Mouse (Mus musculus): ENCODE measurements at regions not wholly inside any gene's neighbourhood (a gene's known extent, or its start where the extent isn't known, plus 50 kb on each side); places are given as distances from the start of the nearest gene placed in this dataset.

DNA sequence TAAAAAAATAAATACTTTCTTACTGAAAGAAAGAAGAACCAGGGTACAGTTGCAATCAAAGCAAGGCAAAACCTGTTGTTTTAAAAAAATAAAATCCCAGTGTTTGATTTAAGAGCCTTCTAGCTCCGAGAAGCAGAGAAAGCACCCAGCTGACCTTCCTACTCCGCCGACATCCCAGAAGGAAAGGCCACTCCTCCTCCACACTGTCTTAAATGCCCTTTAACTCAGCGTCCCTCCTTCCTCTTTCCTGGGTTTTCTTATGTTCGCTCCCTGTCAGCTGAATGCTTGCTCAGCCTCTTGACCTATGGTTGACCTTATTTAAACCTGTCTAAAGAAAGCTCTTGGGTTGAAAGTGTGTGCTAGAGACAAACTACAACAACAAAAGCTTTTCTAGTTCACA, 79.1 kb downstream of the Sptssa start:
- in situ Hi-C loops (cut with MboI, MseI), result no loop called here

DNA sequence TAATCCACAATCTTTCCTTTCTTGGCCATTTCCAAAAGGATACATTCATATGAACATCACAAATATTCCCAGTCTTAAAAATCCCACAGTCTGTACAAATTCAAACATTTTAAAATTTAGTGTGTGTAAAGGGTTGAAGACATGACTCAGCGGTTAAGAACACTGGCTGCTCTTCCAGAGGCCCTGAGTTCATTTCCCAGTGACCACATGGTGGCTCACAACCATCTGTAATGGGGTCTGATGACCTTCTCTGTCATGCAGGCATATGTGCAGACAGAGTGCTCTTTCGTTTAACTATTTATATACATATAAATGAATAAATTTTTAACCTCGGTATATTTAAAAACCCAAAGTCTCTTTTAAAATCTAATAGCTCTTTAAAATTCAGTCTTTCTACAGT, 79.6 kb downstream of the Sptssa start:
- in situ Hi-C loops (cut with MboI, MseI), result no loop called here

DNA sequence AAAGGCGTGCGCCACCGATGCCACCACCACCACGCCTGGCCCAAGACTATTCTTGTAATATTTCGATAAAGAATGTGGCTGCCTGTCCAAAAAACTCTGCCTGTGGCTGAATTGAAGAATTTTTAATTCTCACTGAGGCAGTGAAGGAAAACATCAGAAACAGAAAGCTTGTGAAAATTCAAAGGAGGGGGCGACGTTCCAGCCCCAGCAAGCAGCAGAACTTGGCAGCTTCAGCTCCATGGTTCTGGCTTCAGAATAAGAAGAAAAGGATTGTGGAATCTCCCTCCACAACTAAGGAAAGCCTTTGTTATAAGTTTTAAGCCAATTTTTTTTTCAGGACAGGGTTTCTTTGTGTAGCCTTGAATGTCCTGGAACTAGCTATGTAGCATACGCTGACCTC, 83.5 kb downstream of the Sptssa start:
- in situ Hi-C loops (cut with MboI, MseI), result no loop called here

DNA sequence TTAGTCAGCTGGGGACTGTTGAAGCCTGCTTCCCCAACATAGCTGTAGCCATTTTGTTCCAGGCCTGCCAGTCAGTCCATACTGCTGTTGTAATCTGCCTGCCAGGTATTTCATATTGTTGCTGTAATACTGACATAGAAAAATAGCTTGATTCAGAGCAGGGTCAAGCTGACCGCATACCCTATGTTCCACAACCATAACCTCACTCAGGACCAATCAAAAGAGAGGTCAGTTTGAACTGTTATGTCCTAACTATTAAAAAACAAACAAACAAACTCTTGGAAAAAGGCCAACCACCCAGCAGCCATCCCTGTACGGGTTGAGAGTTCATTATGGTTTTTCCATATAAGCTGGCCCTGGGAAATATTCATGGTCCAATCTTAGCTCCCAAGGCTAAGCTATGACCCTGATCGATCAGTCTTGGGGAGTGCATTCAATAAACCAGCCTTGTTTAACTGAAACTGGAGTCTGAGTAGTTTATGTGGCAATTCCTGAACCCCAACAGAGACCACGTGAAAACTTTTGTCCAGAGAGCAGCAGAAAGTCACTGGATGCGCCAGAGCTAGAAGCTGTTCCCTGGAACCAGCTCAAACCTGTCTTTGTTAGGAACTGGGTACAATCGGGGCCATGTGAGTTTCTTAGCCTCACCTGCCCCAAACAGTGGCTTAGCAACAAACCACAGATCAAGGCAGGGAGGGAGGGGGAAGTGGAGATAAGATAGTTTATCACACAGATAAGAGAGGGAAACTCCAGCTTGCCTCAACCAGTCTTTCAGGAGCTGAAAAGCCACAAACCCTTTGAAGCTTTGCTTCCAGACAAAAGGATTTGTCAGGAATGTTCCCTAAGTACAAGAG, 88.1 kb downstream of the Sptssa start:
- in situ Hi-C loops (cut with MboI, MseI), result no loop called here

DNA sequence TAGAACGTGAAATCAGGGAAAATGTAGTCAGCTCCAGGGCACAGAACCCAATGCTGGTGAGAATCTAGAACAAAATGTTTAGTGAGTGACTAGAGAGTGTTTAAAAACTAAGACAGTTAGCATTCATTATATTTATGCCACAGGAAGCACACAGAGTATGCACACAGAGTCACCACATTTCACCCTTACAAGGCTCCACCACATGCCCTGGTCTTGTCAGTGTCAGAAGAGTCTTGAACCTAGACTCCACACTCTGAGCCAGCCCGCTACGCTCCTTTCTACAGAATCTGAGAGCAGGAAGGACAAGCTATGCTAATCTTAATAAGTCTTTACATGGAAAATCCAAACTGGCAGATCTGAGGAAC, 89.0 kb downstream of the Sptssa start:
- in situ Hi-C loops (cut with MboI, MseI), result no loop called here

DNA sequence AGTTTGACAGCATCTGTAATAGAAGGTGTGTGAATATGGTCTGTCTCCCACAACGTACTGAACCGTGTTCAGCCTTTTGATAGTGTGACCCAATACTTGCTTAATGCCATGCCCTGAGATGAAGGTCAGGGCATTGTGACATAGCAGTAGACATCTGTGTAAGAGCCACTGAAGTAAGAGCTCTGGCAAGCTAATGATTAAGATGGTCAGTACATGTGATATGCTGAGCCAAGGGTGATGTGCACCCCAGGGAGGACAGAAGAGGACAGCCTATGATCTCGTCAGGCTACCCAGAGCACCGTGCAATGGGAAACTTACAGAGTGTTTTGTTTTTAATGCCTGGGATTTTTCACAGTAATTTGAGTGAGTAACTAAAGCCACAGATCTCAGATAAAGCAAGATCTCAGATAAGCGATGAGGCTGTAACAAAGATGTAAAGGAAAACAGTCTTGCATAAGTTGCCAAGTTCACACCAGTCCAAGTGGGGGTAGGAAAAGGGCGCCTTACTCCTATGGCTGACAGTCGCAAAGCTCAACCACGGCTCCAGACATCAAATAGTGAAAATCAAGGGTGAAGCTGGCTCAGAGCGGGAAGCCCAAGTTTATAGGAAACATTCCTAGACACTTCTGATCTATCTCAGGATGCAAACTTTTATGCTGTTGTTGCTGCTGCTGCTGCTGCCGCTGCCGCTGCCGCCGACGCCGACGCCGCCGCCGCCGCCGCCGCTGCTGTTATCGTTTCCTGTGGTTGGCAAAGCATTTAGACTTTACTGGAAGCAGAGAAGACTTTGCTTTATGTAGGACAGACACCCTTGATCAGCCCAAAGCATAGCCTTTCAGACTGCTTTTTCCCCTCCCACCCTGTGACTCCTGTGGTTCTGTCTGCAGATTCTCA, 89.6 kb downstream of the Sptssa start:
- in situ Hi-C loops (cut with MboI, MseI), result no loop called here

DNA sequence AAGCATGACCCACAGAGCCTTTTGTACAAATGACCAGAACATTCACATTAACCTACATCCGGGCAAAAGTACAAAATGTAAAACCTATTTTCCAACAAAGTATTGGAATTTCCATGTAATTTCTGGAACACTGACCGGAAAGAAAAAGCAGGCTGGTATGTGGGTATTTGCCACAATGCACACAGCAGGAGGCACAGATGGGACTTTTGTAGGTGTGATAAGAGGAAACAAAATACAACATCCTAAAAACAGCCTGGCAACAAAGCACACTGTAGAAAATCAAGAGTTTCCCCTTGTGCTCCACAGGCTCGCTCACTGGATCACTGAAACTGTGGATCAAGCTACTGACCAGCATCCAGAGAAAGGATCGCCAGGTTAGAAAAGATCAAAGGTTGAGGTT, 94.4 kb downstream of the Sptssa start:
- in situ Hi-C loops (cut with MboI, MseI), result no loop called here

DNA sequence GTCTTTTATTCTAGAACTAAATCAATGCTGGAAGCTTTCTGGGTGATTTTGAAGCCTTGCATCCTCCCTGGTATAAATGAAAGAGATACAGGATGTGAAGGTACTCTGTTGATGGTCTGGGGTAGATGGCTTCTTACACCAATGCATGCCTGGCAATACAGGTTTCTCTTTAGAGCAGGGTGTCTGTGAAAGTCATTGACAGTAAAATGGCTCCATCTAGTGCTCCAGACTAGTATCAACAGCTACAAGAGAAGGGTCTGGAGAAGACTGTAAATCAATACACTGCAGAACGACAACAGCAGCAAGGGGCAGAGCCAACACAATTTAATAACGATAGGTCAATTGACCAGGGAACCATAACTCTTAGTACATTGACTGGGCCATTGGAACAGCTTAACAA, 98.3 kb downstream of the Sptssa start:
- in situ Hi-C loops (cut with MboI, MseI), result no loop called here

DNA sequence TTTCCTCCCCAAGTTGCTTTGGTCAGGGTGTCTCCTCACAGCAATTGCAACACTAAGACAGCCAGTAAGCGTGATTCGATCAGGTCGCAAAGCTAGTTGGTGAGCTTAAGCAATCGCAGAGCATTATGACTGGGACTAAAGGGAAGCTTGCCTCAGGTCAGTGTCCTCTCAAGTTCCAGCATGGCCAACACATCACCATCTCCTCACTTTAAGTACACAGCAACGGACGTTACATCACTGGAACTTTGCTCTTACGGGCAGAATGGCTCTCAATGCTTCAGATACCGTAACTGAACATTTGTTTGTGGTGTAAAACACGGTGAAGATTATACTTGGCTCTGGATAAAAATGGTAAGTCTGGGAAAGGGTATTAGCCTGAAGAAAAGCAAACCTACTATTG, 106.7 kb downstream of the Sptssa start:
- in situ Hi-C loops (cut with MboI, MseI), result no loop called here

DNA sequence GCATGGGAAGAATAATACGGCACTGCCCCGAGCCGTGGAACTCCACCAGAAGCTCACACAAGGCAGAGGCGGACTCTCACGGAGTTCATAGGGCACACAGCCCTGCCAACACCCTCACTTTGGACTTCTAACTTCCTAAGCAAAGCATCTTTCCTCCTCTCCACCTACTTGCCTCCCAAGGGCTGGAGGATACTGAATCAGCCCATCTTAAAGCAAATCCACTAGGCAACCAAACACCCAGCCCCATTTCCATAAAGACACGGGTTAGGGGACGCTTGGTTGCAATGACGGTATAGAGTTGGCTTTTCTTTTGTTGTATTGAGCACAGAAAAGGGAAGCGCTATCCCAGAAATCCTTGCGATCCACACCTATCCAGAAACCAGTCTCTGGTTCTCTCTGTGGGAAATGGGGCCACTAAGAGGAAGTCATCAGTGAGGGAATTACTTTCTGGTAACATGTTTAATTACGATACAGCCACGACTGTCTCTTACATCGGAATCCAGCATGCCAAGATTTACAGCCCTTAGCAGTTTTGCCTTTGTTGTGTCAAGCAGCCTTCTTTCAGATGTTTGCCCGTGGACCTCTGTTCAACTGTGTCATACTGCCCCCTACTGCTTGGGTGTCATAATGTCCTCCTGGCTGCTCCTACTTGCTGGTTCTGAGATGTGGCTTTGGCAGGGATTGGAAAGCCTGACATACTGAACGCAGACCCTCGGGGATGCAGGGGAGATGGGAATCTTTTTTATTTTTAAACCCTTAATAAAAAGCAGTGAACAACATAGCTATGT, 110.4 kb downstream of the Sptssa start:
- in situ Hi-C loops (cut with MboI, MseI), result no loop called here

DNA sequence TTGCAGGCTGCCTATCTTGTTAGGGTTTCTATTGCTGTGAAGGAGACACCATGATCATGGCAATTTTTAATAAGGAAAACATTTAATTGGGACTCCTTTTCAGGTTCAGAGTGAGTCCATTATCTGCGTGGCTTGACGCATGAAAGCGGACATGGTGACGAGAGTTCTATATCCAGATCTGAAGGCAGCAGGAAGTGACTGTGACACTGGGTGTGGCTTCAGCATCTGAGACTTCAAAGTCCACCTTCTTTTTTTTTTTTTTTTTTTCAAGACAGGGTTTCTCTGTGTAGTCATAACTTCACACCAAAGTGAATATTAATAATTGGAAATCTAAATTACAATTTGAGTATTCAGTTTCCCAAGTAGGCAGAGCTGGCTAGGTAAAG, 118.1 kb downstream of the Sptssa start:
- in situ Hi-C loops (cut with MboI, MseI), result no loop called here

DNA sequence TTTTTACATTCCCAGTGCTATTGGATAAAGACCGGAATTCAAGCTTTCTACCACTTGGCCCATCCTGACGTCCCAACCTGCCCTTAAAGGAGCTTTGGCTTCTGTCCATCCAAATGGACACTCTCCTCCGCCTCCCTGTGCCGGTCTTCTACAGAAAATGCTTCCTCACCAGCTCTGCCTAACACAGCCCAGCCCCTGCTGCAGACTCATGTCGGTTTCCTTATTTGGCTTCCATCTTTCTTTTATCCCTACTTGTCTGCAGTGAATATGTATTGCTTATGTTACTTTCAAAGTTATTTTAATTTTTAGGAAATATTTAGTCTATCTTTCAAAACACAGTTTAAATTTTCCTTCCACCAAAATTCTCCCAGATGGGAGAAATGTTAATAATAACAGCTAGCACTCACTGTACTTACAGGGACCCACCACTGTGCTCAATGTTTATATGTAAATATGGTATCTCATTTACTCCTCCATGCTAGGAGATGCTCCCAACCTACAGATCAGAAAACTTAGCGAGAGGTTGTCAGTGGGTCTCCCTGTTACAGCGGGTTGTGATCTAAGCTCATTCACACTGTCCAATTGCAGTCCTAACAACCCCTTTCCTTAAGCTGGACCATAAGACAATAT, 118.6 kb downstream of the Sptssa start:
- in situ Hi-C loops (cut with MboI, MseI), result no loop called here

DNA sequence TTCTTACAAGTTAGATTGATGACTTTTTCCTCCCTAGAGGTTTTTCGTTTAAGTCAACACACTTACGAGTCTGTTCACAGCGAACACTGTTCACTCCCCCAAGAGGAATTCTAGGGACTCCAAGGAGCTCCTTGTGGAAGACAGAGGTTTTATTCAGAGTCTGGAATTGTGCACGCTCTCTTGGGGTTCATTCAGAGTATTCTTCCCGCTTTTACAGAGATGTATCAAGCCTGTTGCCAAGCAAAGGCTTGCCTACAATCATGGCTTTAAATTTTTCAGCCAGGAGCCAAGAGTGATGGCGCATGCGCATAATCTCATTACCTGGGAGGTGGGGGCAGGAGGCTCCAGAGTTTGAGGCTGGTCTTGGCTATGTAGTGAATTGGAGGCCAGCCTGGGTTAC, 119.4 kb downstream of the Sptssa start:
- in situ Hi-C loops (cut with MboI, MseI), result no loop called here

DNA sequence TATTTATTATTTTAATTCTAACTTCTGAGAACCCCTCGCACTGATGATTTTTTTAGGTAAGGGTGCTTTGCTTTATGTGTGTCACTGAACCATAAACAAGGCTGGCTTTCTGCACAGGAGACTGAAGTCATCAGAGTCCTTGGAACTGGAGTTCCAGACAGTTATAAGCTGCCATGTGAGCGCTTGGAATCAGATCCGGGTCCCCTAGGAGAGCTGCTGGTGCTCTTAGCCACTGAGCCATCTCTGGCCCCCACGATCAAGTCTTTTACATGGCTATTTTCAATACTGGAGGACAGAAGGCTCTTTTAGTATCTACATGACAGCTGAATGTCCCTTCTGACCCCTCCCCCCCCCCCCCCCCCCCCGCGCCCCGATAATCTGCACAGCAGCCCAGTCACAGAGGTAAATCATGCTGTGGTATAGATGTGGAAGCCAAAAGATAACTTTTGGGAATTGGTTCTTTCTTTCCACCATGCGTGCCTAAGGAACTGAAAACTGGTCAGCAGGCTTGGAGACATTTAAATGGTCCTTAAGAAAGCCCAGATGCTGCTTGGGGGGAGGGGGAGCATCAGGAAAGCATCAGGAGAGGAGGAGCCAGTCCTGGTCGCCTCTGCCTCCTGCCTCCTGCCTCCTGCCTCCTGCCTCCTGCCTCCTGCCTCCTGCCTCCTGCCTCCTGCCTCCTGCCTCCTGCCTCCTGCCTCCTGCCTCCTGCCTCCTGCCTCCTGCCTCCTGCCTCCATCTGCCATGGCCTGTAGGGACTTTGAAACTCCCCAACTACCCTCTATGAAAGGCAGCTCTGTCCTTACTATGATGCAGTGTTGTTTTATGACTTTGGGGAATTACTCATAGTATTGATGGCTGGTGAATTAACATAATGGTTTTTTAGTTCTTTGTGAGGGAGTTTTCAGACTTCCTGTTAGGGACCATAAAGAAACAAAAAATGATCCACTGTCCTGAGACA, 120.5 kb downstream of the Sptssa start:
- in situ Hi-C loops (cut with MboI, MseI), result no loop called here

DNA sequence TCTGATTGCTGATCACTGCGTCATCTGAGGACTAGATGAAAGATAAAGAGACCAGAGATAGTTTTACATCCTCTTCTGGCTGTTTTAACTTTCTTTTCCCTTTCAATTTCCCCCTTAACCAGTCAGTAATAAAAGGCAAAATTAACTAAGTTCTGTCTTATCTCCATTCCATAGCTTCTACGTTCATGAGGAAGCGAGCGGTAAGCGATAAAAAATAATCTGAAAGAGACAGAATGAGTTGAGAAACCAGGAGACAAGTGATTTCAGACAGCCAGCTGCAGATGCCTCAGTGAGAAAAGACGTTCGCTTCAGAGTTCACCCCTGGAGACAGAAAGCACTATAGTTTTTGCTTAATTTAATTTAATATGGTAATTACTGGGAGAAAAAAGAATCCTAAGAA, 121.5 kb downstream of the Sptssa start:
- in situ Hi-C loops (cut with MboI, MseI), result no loop called here

DNA sequence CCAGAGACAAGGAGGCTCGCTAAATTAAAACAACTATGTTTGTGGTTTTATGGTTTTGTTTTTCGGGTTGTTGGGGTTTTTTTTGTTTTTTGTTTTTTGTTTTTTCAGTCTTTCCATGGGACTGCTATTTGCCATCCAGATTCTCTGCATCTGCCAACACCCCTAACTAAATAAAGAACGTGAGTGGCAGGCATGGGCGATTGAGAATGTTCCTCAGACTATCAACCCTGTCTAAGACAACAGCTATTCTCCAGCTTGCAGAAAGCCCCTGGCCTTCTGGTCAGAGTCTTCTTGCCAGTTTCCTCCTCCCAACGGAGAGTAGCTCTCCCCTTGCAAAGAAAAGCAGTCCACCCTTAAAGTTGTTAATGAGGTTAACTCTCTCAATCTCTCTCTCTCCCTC, 123.2 kb downstream of the Sptssa start:
- in situ Hi-C loops (cut with MboI, MseI), result no loop called here

DNA sequence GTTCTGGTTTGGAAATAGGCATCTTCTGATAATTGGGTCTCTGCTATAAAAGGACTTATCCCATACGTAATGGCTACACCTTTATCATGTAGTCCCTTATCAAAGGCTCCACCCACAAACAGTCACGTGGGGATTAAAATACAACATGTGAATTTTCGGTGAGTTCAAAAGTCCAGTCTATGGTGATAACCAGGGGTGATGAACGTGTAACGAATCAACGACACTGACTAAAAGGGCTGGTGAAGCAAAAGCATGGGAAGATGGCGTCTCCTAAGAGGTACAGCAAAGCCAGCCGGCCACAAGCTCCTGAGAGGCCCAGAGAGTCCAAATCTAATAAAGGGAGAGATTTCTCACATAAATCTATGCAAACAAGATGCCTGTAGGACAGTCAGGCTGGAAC, 124.3 kb downstream of the Sptssa start:
- in situ Hi-C loops (cut with MboI, MseI), result no loop called here

DNA sequence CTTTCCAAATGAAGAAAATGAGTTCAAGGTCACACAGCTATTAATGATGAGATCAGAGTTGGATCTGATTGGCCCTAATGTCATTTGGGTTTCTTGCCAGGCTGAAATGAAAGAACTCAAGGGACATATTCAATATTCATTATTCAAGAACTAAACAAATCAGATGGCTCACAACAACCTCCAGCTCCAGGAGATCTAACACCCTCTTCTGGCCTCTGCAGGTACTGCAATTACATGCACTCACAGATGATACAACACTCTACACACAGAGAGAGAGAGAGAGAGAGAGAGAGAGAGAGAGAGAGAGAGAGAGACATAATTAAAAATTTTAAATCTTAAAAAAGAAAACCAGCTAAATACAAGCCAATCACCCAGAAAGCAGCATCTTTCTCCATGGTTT, 128.3 kb downstream of the Sptssa start:
- in situ Hi-C loops (cut with MboI, MseI), result loop anchor here (10.0 kb wide), 1 partner anchor 1033 kb away; no protein-coding TSS in a partner anchor

DNA sequence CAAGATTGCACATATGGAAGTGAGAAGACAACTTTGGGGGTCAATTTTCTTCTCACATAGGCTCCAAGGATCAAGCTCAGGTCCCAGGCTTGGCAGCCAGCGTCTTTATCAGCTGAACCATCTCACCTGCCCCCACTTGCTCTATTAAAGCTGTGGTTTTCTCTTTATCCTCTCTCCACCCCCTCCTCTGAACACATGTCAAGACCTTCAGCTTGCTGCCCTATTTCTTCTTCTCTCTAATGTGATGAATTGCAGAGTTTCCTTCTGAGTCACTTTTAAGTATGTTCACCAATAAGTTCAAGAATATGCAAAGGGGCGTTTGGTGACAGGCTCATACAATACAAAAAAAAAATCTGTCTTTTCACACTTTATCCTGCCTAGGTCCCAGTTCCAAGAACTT, 128.8 kb downstream of the Sptssa start:
- in situ Hi-C loops (cut with MboI, MseI), result loop anchor here (10.0 kb wide), 1 partner anchor 1033 kb away; no protein-coding TSS in a partner anchor

DNA sequence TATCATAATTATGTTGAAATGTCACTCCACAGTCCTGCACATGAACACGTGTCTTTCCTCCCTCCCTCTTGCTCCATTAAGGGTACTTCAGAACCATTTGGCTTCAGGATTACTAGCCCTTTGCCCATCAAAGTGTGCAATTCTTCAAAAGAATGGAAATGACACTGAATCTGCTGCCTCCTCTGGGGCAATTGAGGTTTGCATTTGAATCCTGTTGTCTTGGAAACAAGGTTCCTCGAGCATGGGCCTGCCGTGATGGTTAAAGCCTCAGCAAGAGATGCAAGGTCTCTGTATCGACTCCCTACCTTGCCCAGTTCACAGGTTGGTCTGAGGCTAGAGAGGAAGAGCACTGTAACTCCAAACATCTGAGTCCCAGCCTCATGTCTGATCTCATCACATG, 136.0 kb downstream of the Sptssa start:
- in situ Hi-C loops (cut with MboI, MseI), result loop anchor here (10.0 kb wide), 1 partner anchor 1026 kb away; no protein-coding TSS in a partner anchor
